Mouse (Mus musculus) kidney, adult 2 months (tissue): ENCODE data around the gene Apon.

Experiments
- CTCF ChIP-seq: fragments of 200-500 bp; conservative IDR thresholded peaks from 2 replicates; pipeline ENCODE4 v1.5.1; 2011; ENCODE audit warnings: low read depth, mild to moderate bottlenecking, control low read depth, low read length, moderate library complexity, mixed read lengths; ENCODE audit not compliant: insufficient read depth, insufficient read length
- POLR2A ChIP-seq: fragments of 200-500 bp; IDR thresholded peaks from one replicate; pipeline ENCODE4 v1.6.1; 2011; ENCODE audit warnings: low read depth, low read length, control low read depth

GRCm38 (mm10) chr10:128253677-128254255 lies at the start of gene Apon:
- no peak for TF ChIP-seq CTCF
- no peak for TF ChIP-seq POLR2A
